Mouse (Mus musculus) intestine, postnatal 0 days (tissue): ENCODE measurements around the gene 4930415O20Rik. TPM values are rescaled to one million over a fixed set of nuclear protein-coding genes. Genes with fewer than 3 reads are reported as not detected.
"Not testable (repeated sequence)": the region's sequence is repeated elsewhere in the genome, so short reads cannot be mapped to it uniquely, and the experiment has no call there.

ENCODE experiments used
- ATAC-seq: fragments of 200-750 bp; cut with Nextera tagmentation; 2 replicates; pipeline ENCODE4 v1.8.0; 2017; ENCODE audit warnings: mild to moderate bottlenecking, moderate TSS enrichment, moderate library complexity
- H3K27ac ChIP-seq: fragments of 300-500 bp; sonication (generic); 2 replicates; pipeline ENCODE4 v1.5.1; 2014; ENCODE audit warnings: mild to moderate bottlenecking, low read depth, low read length, moderate library complexity
- H3K27me3 ChIP-seq: fragments of 300-500 bp; sonication (generic); replicated peaks from 2 replicates; pipeline ENCODE4 v1.6.1; 2014; ENCODE audit warnings: low read length, mixed read lengths; ENCODE audit not compliant: control insufficient read depth, insufficient read depth
- H3K36me3 ChIP-seq: fragments of 300-500 bp; sonication (generic); 2 replicates; pipeline ENCODE4 v1.6.1; 2014; ENCODE audit warnings: mild to moderate bottlenecking, moderate library complexity; ENCODE audit not compliant: control insufficient read depth, insufficient read depth
- H3K4me1 ChIP-seq: fragments of 300-500 bp; sonication (generic); replicated peaks from 2 replicates; pipeline ENCODE4 v1.6.1; 2014; ENCODE audit warnings: antibody characterized with exemption, low read length, mixed read lengths; ENCODE audit not compliant: control insufficient read depth, insufficient read depth
- H3K4me2 ChIP-seq: fragments of 300-500 bp; sonication (generic); replicated peaks from 2 replicates; pipeline ENCODE4 v1.6.1; 2014; ENCODE audit warnings: low read depth, mild to moderate bottlenecking, moderate library complexity
- H3K4me3 ChIP-seq: fragments of 300-500 bp; sonication (generic); 2 replicates; pipeline ENCODE4 v1.5.1; 2014; ENCODE audit warnings: low read depth, low read length
- H3K9ac ChIP-seq: fragments of 300-500 bp; sonication (generic); 2 replicates; pipeline ENCODE4 v1.6.1; 2014; ENCODE audit warnings: mild to moderate bottlenecking, low read depth, low read length
- H3K9me3 ChIP-seq: fragments of 300-500 bp; sonication (generic); 2 replicates; pipeline ENCODE4 v1.6.1; 2016; ENCODE audit warnings: mixed run types; ENCODE audit not compliant: control insufficient read depth
- CTCF ChIP-seq: sonication (generic); IDR thresholded peaks from 2 replicates; pipeline ENCODE4 v1.5.1; 2016; ENCODE audit warnings: low read depth, mild to moderate bottlenecking, control low read depth, antibody characterized with exemption, moderate library complexity
- WGBS: fragments of 180-500 bp; shearing (Covaris S2); extraction: QIAGEN DNeasy Blood & Tissue Kit; methylation state at CpG from one replicate; pipeline ENCODE4 v1.1.7; 2014; 5-methylcytosine and 5-hydroxymethylcytosine counted together
- polyA plus RNA-seq: library from polyadenylated mRNA; unstranded; fragments of >200 nt; fragmentation: Nextera tagmentation; extraction: Ambion mirVana; gene quantifications from 2 replicates; pipeline ENCODE4 v1.2.1, GENCODE M21; 2015

4930415O20Rik gene
- polyA plus RNA-seq, 1 experiment from 2014 or later = not detected

DNA sequence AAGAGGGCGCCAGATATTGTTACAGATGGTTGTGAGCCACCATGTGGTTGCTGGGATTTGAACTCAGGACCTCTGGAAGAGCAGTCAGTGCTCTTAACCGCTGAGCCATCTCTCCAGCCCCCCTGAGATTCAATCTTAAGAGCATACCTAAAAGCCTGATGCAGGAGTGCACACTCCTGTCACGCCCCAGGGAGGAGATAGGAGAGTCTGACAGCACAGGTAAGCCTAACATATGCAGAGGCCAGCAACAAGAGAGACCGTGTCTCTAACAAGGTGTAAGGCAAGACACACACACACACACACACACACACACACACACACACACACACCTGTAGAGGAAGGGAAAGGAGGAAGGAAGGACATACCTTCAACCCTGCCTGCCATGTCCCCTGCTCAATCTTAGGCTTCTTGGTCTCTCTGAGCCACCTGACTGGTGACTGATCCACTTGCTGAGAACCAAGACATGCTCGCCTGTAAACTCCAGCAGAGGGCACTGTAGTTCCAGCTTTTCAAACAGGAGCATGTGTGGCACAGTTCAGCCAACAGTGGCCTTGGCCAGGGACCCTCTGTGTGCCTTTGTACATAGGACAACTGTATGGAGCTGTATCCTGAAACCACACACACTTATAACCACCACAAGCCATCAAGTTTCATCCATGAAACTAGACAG is 9.1 kb downstream of the 4930415O20Rik start:
- H3K4me3 ChIP-seq = no peak overlapping the region
- H3K4me1 ChIP-seq = no peaks in the 10 kb centered on the region
- peak; percentile 94 for TF ChIP-seq CTCF
- H3K4me2 ChIP-seq = no peak overlapping the region
- H3K36me3 ChIP-seq = no peaks in the 10 kb centered on the region
- no peaks in the 10 kb centered on the region for H3K27me3 ChIP-seq
- no peak overlapping the region for H3K27ac ChIP-seq
- no peaks in the 10 kb centered on the region for H3K9me3 ChIP-seq
- peak; percentile 71 for ATAC-seq
- 46% methylated on average over 5 of the region's 5 CpGs for WGBS
- H3K9ac ChIP-seq = no peak overlapping the region

DNA sequence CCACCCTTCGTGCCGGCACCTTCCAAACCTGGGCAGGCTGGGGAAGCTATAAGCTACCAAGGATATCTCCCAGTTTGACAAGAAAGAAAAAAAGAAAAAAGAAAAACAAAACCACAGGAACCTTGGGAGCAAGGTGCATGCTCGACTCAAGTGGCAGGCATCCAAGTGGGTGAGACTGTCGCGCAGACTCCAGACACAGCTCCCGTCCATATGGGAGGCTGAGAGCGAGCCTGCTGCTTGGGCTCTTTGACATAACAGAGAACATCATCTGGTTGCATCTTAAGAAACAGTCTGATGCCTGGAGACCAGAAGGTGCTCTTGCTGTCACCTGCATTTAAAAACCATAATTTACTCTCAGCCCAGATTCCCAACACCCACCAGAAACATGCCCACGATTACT is 11.6 kb downstream of the 4930415O20Rik start:
- Histone ChIP-seq H3K4me1 (no peaks in the 10 kb centered on the region), H3K9ac (no peak overlapping the region), H3K4me2 (no peak overlapping the region), H3K27ac (no peak overlapping the region), H3K9me3 (no peaks in the 10 kb centered on the region), H3K36me3 (no peaks in the 10 kb centered on the region), H3K4me3 (no peak overlapping the region), H3K27me3 (no peaks in the 10 kb centered on the region)
- 56% methylated on average over 8 of the region's 8 CpGs for WGBS
- ATAC-seq = no peak
- no peak for TF ChIP-seq CTCF

DNA sequence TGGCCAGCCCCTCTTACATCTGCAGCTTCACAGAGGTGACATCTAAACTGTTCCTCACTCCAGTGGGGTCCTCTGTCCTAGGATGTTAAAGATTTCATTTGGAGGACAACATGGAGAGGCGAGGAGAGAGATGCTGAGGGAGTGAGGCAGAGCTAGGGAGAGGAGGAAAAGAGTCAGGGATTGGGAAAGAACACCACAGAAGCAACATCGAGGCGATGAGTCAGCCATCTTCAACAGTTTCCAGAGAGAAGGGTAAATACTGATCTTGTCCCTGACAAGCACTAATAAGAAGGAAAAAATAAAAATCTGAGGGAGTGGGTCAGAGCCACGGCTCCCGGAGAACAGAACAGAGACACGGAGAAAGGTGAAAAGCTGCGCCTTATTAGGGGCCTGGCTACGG is 12.2 kb downstream of the 4930415O20Rik start:
- Histone ChIP-seq H3K36me3 (no peaks in the 10 kb centered on the region), H3K27ac (no peak overlapping the region), H3K9ac (no peak overlapping the region), H3K4me2 (no peak overlapping the region), H3K4me3 (no peak overlapping the region), H3K9me3 (no peaks in the 10 kb centered on the region), H3K27me3 (no peaks in the 10 kb centered on the region), H3K4me1 (no peaks in the 10 kb centered on the region)
- no peak for TF ChIP-seq CTCF
- no peak for ATAC-seq
- 78% methylated on average over 8 of the region's 8 CpGs for WGBS

DNA sequence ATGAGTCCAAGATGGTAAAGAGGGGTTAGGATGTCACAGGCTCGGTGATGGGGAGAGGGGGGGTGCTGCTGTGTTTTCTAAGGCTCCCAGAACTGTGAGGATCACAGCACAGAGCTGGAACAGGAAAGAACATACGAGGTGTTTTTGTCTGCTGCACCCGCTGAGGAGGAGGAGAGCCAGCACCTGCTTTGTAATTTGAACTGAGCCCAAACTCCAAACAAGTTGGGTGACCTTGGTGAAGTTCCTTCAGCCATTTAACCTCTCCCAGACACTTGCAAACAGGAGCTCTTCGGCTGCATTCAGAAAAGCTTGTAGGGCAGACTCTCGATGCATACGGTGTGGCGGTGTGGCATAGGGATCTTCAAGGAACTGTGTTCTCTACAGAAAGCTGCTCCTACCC is 14.6 kb downstream of the 4930415O20Rik start:
- no peak for ATAC-seq
- Histone ChIP-seq H3K27ac (no peak overlapping the region), H3K9me3 (no peaks in the 10 kb centered on the region), H3K4me3 (no peak overlapping the region), H3K36me3 (peaks cover 10% of the 10 kb centered on the region), H3K9ac (no peak overlapping the region), H3K4me1 (no peaks in the 10 kb centered on the region; the same call in 1 of the 2 replicates), H3K4me2 (no peak overlapping the region), H3K27me3 (no peaks in the 10 kb centered on the region)
- TF ChIP-seq CTCF = no peak
- 42% methylated on average over 7 of the region's 7 CpGs for WGBS

DNA sequence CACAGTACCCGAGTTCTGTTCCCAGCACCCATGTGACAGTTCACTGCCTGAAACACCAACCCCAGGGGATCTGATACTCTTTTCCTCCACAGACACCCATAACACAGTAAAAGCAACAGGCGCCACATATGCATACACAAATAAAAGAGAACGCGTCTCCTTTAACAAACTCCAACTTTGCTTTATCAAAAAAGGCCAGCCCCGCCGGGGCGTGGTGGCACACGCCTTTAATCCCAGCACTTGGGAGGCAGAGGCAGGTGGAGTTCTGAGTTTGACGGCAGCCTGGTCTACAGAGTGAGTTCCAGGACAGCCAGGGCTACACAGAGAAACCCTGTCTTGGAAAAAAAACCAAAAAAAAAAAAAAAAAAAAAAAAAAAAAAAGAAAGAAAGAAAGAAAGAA is 15.3 kb downstream of the 4930415O20Rik start:
- not testable (repeated sequence) for ATAC-seq, H3K4me1 ChIP-seq, H3K9ac ChIP-seq, H3K27me3 ChIP-seq, H3K9me3 ChIP-seq, H3K4me3 ChIP-seq, H3K4me2 ChIP-seq, H3K27ac ChIP-seq
- 65% methylated on average over 9 of the region's 9 CpGs for WGBS
- peaks cover 17% of the 10 kb centered on the region for H3K36me3 ChIP-seq

DNA sequence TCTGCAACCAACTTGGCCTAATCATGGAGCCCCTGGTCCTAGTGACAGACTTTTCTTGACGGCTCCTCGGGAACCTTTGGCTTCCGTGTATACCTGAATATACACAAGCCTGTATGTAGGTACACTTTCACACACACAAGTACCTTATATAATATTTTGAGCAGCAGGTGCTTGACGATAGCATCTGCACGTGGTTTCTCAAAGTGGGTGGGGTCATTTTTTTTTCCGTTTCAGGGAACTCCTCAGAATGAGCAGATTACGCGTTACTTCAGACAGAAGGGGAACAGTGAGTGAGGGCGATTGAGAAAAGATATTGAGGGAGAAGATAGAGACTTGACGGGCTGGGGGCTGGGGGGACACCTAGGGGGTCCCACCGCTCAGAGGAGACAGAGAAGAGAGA is 16.9 kb downstream of the 4930415O20Rik start:
- H3K4me2 ChIP-seq = no peak overlapping the region
- H3K4me1 ChIP-seq = no peaks in the 10 kb centered on the region; the same call in 1 of the 2 replicates
- H3K9me3 ChIP-seq = no peaks in the 10 kb centered on the region
- no peak for TF ChIP-seq CTCF
- no peak overlapping the region for H3K9ac ChIP-seq
- 77% methylated on average over 11 of the region's 11 CpGs for WGBS
- no peak for ATAC-seq
- H3K27ac ChIP-seq = no peak overlapping the region
- peaks cover 33% of the 10 kb centered on the region for H3K36me3 ChIP-seq
- H3K4me3 ChIP-seq = no peak overlapping the region
- H3K27me3 ChIP-seq = no peaks in the 10 kb centered on the region
